8 mouse cellular contexts compared by ENCODE assay signal in the genomic region with DNA sequence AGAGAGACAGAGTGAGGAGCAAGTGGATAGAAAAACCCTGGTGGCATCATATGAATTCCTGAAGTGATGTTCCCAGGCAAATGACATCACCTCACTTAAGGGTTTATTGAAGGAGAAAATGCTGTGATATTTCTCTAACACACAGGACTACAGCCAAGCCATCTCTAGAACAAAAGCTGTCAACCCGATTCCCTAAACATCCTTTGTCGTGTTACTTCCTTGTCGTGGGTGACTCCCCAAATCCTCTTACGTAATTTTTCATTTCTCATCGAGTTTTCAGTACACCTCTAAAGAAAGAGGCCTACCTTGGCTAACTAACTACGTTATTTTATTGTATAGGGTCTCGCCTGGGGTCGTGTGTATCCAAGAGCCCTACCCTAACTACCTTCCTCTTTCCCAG. TPM values are rescaled to one million over a fixed set of nuclear protein-coding genes. Genes with fewer than 3 reads are reported as not detected.
A peak's percentile ranks its signal among the peaks of the same experiment; 100 is the strongest.
DNase-seq lines count a peak whose midpoint lies in the region; ATAC-seq and TF ChIP-seq lines count a peak whose summit lies in the region.

No protein-coding gene starts in this region.

- ATAC-seq in heart, embryonic 16.5 days (replicated peaks; ENCODE audit: extremely low read depth, insufficient read depth, low FRiP score), result no peak
- 0 out of 2 replicates have a peak, but pooled peaks have one; percentile 22 for ATAC-seq in hindbrain, embryonic 14.5 days (ENCODE audit: low FRiP score)
- ATAC-seq in midbrain, embryonic 13.5 days, result no peak
- ATAC-seq in megakaryocyte progenitor cell, adult 5-6 weeks (replicated peaks; ENCODE audit: poor library complexity), result no peak

- TF ChIP-seq RAD21 in MEL (IDR thresholded peaks at IDR 0.05; ENCODE audit: low read depth, low read length), result no peak

- peaks cover 24% of the 10 kb centered on the region for H3K79me2 ChIP-seq in MEL (ENCODE audit: control insufficient read depth, insufficient read depth, low read length, poor library complexity)

- no peak for DNase-seq in heart, adult 18-20 months
- DNase-seq in MEL (ENCODE audit: low read depth, low spot score), result no peak
- no peak for DNase-seq in hindbrain, embryonic 14.5 days (ENCODE audit: low spot score)
- no peak for DNase-seq in ovary, adult 18-20 months (ENCODE audit: low spot score)
- DNase-seq in adrenal gland, postnatal 25 days, result no peak

- peaks cover 14% of the 10 kb centered on the region for H3K36me3 ChIP-seq in heart, embryonic 16.5 days (ENCODE audit: control insufficient read depth, insufficient read depth)
- H3K36me3 ChIP-seq in MEL (ENCODE audit: control insufficient read depth in 1 of 2, insufficient read depth in 2 of 2, low read length in 2 of 2), result peaks cover 10 to 12% of the 10 kb centered on the region in 2 experiments
- H3K36me3 ChIP-seq in hindbrain, embryonic 14.5 days (replicated peaks; ENCODE audit: control insufficient read depth, insufficient read depth), result peaks cover 15% of the 10 kb centered on the region; the same call in 1 of the 2 replicates
- H3K36me3 ChIP-seq in midbrain, embryonic 13.5 days, result peaks cover 21% of the 10 kb centered on the region

- no peak for TF ChIP-seq POLR2A in MEL (IDR thresholded peaks at IDR 0.05; ENCODE audit: control insufficient read depth in 1 of 2, insufficient read depth in 1 of 2, low read depth in 1 of 2, low read length in 2 of 2, poor library complexity in 1 of 2)

- TF ChIP-seq CTCF in MEL (IDR thresholded peaks at IDR 0.05 in 2 of 3, conservative IDR thresholded peaks at IDR 0.05 in 1 of 3; ENCODE audit: control insufficient read depth in 1 of 3, insufficient read depth in 1 of 3, low read depth in 2 of 3, low read length in 3 of 3, poor library complexity in 1 of 3, severe bottlenecking in 1 of 3), result no peak

- TF ChIP-seq EP300 in MEL (IDR thresholded peaks at IDR 0.05; ENCODE audit: low read depth in 1 of 2, low read length in 2 of 2), result no peak

- H3K9ac ChIP-seq in heart, embryonic 16.5 days (ENCODE audit: low read length), result peak overlapping the region; percentile 86
- peak overlapping the region; percentile 74 for H3K9ac ChIP-seq in MEL (ENCODE audit: control insufficient read depth, low read depth, low read length, poor library complexity, severe bottlenecking)
- H3K9ac ChIP-seq in hindbrain, embryonic 14.5 days, result peak overlapping the region; percentile 97
- H3K9ac ChIP-seq in midbrain, embryonic 13.5 days (replicated peaks), result peak overlapping the region; percentile 98

- peak overlapping the region; percentile 86 for H3K4me2 ChIP-seq in heart, embryonic 16.5 days (ENCODE audit: low read depth, low read length)
- H3K4me2 ChIP-seq in hindbrain, embryonic 14.5 days (replicated peaks), result peak overlapping the region; percentile 65
- peak overlapping the region; percentile 78 for H3K4me2 ChIP-seq in midbrain, embryonic 13.5 days (replicated peaks)

- H3K4me3 ChIP-seq in heart, embryonic 16.5 days (ENCODE audit: low read length), result peak overlapping the region; percentile 85
- H3K4me3 ChIP-seq in MEL (ENCODE audit: control insufficient read depth in 1 of 2, insufficient read depth in 1 of 2, low read depth in 2 of 2, low read length in 2 of 2), result peak overlapping the region; percentile 77 to 97
- H3K4me3 ChIP-seq in hindbrain, embryonic 14.5 days (replicated peaks; ENCODE audit: low read length), result peak overlapping the region; percentile 97
- H3K4me3 ChIP-seq in midbrain, embryonic 13.5 days (replicated peaks), result peak overlapping the region; percentile 97

- H3K9me3 ChIP-seq in heart, embryonic 16.5 days (replicated peaks; ENCODE audit: control insufficient read depth, low read length), result no peaks in the 10 kb centered on the region
- no peaks in the 10 kb centered on the region for H3K9me3 ChIP-seq in MEL (replicated peaks; ENCODE audit: insufficient read depth, low read length)
- H3K9me3 ChIP-seq in hindbrain, embryonic 14.5 days (ENCODE audit: control insufficient read depth, low read length), result no peaks in the 10 kb centered on the region
- H3K9me3 ChIP-seq in midbrain, embryonic 13.5 days, result no peaks in the 10 kb centered on the region

- peaks cover 3% of the 10 kb centered on the region; the same call in 1 of the 2 replicates for H3K27me3 ChIP-seq in heart, embryonic 16.5 days (ENCODE audit: control insufficient read depth, insufficient read depth, low read length)
- no peaks in the 10 kb centered on the region for H3K27me3 ChIP-seq in MEL (ENCODE audit: control insufficient read depth in 1 of 2, insufficient read depth in 2 of 2, low read length in 2 of 2)
- H3K27me3 ChIP-seq in hindbrain, embryonic 14.5 days (ENCODE audit: control insufficient read depth, insufficient read depth, low read length), result no peaks in the 10 kb centered on the region
- no peaks in the 10 kb centered on the region for H3K27me3 ChIP-seq in midbrain, embryonic 13.5 days

- 51% methylated on average over 8 of the region's 8 CpGs for WGBS in heart, embryonic 16.5 days
- WGBS in hindbrain, embryonic 14.5 days, result 47% methylated on average over 8 of the region's 8 CpGs
- 54% methylated on average over 8 of the region's 8 CpGs for WGBS in midbrain, embryonic 13.5 days

- H3K4me1 ChIP-seq in heart, embryonic 16.5 days (ENCODE audit: control insufficient read depth, insufficient read depth, low read length), result peaks cover 44% of the 10 kb centered on the region
- peaks cover 0 to 10% of the 10 kb centered on the region in 2 experiments; a peak in 3 of 4 replicates for H3K4me1 ChIP-seq in MEL (ENCODE audit: control insufficient read depth in 1 of 2, insufficient read depth in 2 of 2, low read length in 2 of 2)
- H3K4me1 ChIP-seq in hindbrain, embryonic 14.5 days (replicated peaks; ENCODE audit: control insufficient read depth, insufficient read depth, low read length), result peaks cover 25% of the 10 kb centered on the region
- peaks cover 30% of the 10 kb centered on the region for H3K4me1 ChIP-seq in midbrain, embryonic 13.5 days (replicated peaks)

- no peak overlapping the region for H3K27ac ChIP-seq in heart, embryonic 16.5 days (ENCODE audit: low read length)
- H3K27ac ChIP-seq in MEL (ENCODE audit: control insufficient read depth, low read depth, low read length), result no peak overlapping the region
- peak overlapping the region; percentile 95 for H3K27ac ChIP-seq in hindbrain, embryonic 14.5 days
- H3K27ac ChIP-seq in midbrain, embryonic 13.5 days, result peak overlapping the region; percentile 96

TF ChIP-seq in MEL, 35 proteins besides CTCF, POLR2A, EP300 and RAD21:
- TF ChIP-seq ELF1 (IDR thresholded peaks at IDR 0.05; ENCODE audit: low read depth, low read length) (no peak), GABPA (IDR thresholded peaks at IDR 0.05; ENCODE audit: low read depth, low read length) (no peak), ZNF384 (IDR thresholded peaks at IDR 0.05; ENCODE audit: low read depth, low read length) (no peak), MYB (IDR thresholded peaks at IDR 0.05; ENCODE audit: low read depth, low read length) (no peak), BHLHE40 (IDR thresholded peaks at IDR 0.05; ENCODE audit: borderline replicate concordance, low read depth, low read length) (no peak), GATA1 (IDR thresholded peaks at IDR 0.05; ENCODE audit: low read depth, low read length) (no peak), MEF2A (IDR thresholded peaks at IDR 0.05; ENCODE audit: extremely low read depth, insufficient replicate concordance, low read depth, low read length, poor library complexity, severe bottlenecking) (no peak), POLR2AphosphoS5 (IDR thresholded peaks at IDR 0.05; ENCODE audit: borderline replicate concordance, low read depth, low read length) (no peak), POLR2AphosphoS2 (IDR thresholded peaks at IDR 0.05; ENCODE audit: low read length) (no peak), CHD2 (IDR thresholded peaks at IDR 0.05; ENCODE audit: low read length) (no peak), MAX (IDR thresholded peaks at IDR 0.05; ENCODE audit: low read length) (no peak), TBP (IDR thresholded peaks at IDR 0.05; ENCODE audit: low read depth, low read length) (no peak), USF1 (IDR thresholded peaks at IDR 0.05; ENCODE audit: low read depth, low read length) (no peak), MAFK (IDR thresholded peaks at IDR 0.05; ENCODE audit: borderline replicate concordance, low read depth, low read length) (no peak), MAZ (IDR thresholded peaks at IDR 0.05; ENCODE audit: low read depth, low read length) (no peak), ZKSCAN1 (IDR thresholded peaks at IDR 0.05; ENCODE audit: low read depth, low read length) (no peak), JUND (IDR thresholded peaks at IDR 0.05; ENCODE audit: low read depth, low read length) (no peak), MYC (IDR thresholded peaks at IDR 0.05; ENCODE audit: low read depth, low read length) (no peak)

RNA-seq across cellular contexts. Expression of a gene that starts 13.0 kb away (rescaled TPM):
- polyA plus RNA-seq in heart, embryonic 16.5 days (2015; fragmentation: Nextera tagmentation; extraction: Ambion mirVana), result 216 and 224 TPM in 2 replicates
- 1,000 to 10,000 TPM in 1 of 2 experiments, 100 to 1,000 TPM in 1; 977 to 1,053 TPM for total RNA-seq in heart, adult 18-20 months (2021)
- total RNA-seq in MEL (2012; rRNA removed), result 0.65 and 0.69 TPM in 2 replicates
- polyA plus RNA-seq in MEL (2012; ENCODE audit: insufficient read depth in 1 of 2, insufficient read length in 2 of 2, low read depth in 1 of 2, low replicate concordance in 2 of 2, missing spikeins in 1 of 2), result under 1 TPM in 1 of 2 experiments, not detected in 1; 0.79 TPM
- polyA plus RNA-seq in hindbrain, embryonic 14.5 days (2014; fragmentation: Nextera tagmentation; extraction: Ambion mirVana), result 1.5 and 2.3 TPM in 2 replicates
- 1.2 and 1.3 TPM in 2 replicates for polyA plus RNA-seq in midbrain, embryonic 13.5 days (2015; fragmentation: Nextera tagmentation; extraction: Ambion mirVana)
- 0.20 and 0.30 TPM in 2 replicates for total RNA-seq in megakaryocyte progenitor cell, adult 5-6 weeks (2015)
- 0.33 and 0.34 TPM in 2 replicates for total RNA-seq in megakaryocyte progenitor cell, adult 5-6 weeks (2017)
- 2.9 and 4.6 TPM in 2 replicates for total RNA-seq in adrenal gland, postnatal 25 days (2021)

RNA-seq across cellular contexts. Expression of a gene that starts 13.2 kb away (rescaled TPM):
- polyA plus RNA-seq in heart, embryonic 16.5 days (2015; fragmentation: Nextera tagmentation; extraction: Ambion mirVana), result 666 and 686 TPM in 2 replicates
- total RNA-seq in heart, adult 18-20 months (2021), result 1,000 to 10,000 TPM in 1 of 2 experiments, 100 to 1,000 TPM in 1; 965 to 1,012 TPM
- 112 and 113 TPM in 2 replicates for total RNA-seq in MEL (2012; rRNA removed)
- 100 to 1,000 TPM in 1 of 2 experiments, not detected in 1; 130 TPM for polyA plus RNA-seq in MEL (2012; ENCODE audit: insufficient read depth in 1 of 2, insufficient read length in 2 of 2, low read depth in 1 of 2, low replicate concordance in 2 of 2, missing spikeins in 1 of 2)
- polyA plus RNA-seq in hindbrain, embryonic 14.5 days (2014; fragmentation: Nextera tagmentation; extraction: Ambion mirVana), result 106 and 119 TPM in 2 replicates
- polyA plus RNA-seq in midbrain, embryonic 13.5 days (2015; fragmentation: Nextera tagmentation; extraction: Ambion mirVana), result 141 and 154 TPM in 2 replicates
- total RNA-seq in megakaryocyte progenitor cell, adult 5-6 weeks (2015), result 307 and 338 TPM in 2 replicates
- 150 and 188 TPM in 2 replicates for total RNA-seq in megakaryocyte progenitor cell, adult 5-6 weeks (2017)
- total RNA-seq in adrenal gland, postnatal 25 days (2021), result 231 and 295 TPM in 2 replicates

Comparison
In these comparisons a context has a peak if more than half of its experiments do, and no peak if none do; other contexts are left out.
1. H3K27ac ChIP-seq: peak in hindbrain, embryonic 14.5 days (single experiment) and midbrain, embryonic 13.5 days (single experiment); none in heart, embryonic 16.5 days (single experiment) and MEL (single experiment).
2. RNA of a gene that starts 13.0 kb away (total RNA-seq): 977 to 1,053 TPM in heart, adult 18-20 months; 2.9 to 4.6 TPM in adrenal gland, postnatal 25 days, 0.65 to 0.69 TPM in MEL and 0.20 to 0.34 TPM in megakaryocyte progenitor cell, adult 5-6 weeks; every median in the first group is over 100 times any median in the second.
3. Peak in every context shown above with its lines, with median percentiles within 50 percentile points of each other: H3K4me2 ChIP-seq, H3K4me3 ChIP-seq and H3K9ac ChIP-seq.